Mouse (Mus musculus): ENCODE data around the gene Skida1.

- no peak for TF ChIP-seq CTCF (IDR thresholded peaks at IDR 0.05; ENCODE audit: extremely low read depth, insufficient read depth, insufficient read length, insufficient replicate concordance)
- no peak for TF ChIP-seq POLR2A (IDR thresholded peaks at IDR 0.05; ENCODE audit: low read depth, low read length)
These were observed 2.7 kb downstream of the Skida1 start for GRCm38 (mm10) chr2:18046186-18046585.

Data from spleen, adult 2 months (tissue).